Mouse (Mus musculus): ENCODE results near the gene Tnpo1. TPM values are rescaled to one million over a fixed set of nuclear protein-coding genes. Genes with fewer than 3 reads are reported as not detected.

Gene Tnpo1
- polyA plus RNA-seq, 1 experiment from 2014 or later = 73.3 TPM

GRCm38 (mm10) chr13:98883774-98884173, 42.4 kb downstream of the Tnpo1 start:
- Histone ChIP-seq H3K9me3 (no peaks in the 10 kb centered on the region), H3K27me3 (no peaks in the 10 kb centered on the region), H3K36me3 (peaks cover 73% of the 10 kb centered on the region), H3K4me1 (no peaks in the 10 kb centered on the region), H3K4me3 (no peak overlapping the region), H3K4me2 (replicated peaks) (no peak overlapping the region), H3K9ac (no peak overlapping the region), H3K27ac (no peak overlapping the region)
- no peak for ATAC-seq (ENCODE audit: insufficient number of reproducible peaks, insufficient read depth, low FRiP score, low TSS enrichment)
- 92% methylated on average over 5 of the region's 5 CpGs for WGBS

GRCm38 (mm10) chr13:98881991-98882390, 44.2 kb downstream of the Tnpo1 start:
- H3K27ac ChIP-seq = no peak overlapping the region
- 77% methylated on average over 1 of the region's 1 CpGs for WGBS
- H3K9ac ChIP-seq = no peak overlapping the region
- no peak overlapping the region for H3K4me3 ChIP-seq
- no peaks in the 10 kb centered on the region for H3K9me3 ChIP-seq
- peaks cover 79% of the 10 kb centered on the region for H3K36me3 ChIP-seq
- H3K27me3 ChIP-seq = no peaks in the 10 kb centered on the region
- H3K4me1 ChIP-seq = no peaks in the 10 kb centered on the region
- H3K4me2 ChIP-seq (replicated peaks) = no peak overlapping the region
- no peak for ATAC-seq (ENCODE audit: insufficient number of reproducible peaks, insufficient read depth, low FRiP score, low TSS enrichment)

- H3K4me2 ChIP-seq (replicated peaks) = no peak overlapping the region
- ATAC-seq (ENCODE audit: insufficient number of reproducible peaks, insufficient read depth, low FRiP score, low TSS enrichment) = no peak
- H3K4me3 ChIP-seq = no peak overlapping the region
- no peak overlapping the region for H3K27ac ChIP-seq
- no peak overlapping the region for H3K9ac ChIP-seq
- H3K4me1 ChIP-seq = no peaks in the 10 kb centered on the region
- H3K9me3 ChIP-seq = no peaks in the 10 kb centered on the region
- no peaks in the 10 kb centered on the region for H3K27me3 ChIP-seq
- WGBS = 62% methylated on average over 2 of the region's 2 CpGs
- H3K36me3 ChIP-seq = peaks cover 68% of the 10 kb centered on the region
Measured at GRCm38 (mm10) chr13:98880336-98880735, 45.8 kb downstream of the Tnpo1 start.

GRCm38 (mm10) chr13:98879422-98879821, 46.8 kb downstream of the Tnpo1 start:
- Histone ChIP-seq H3K36me3 (peaks cover 66% of the 10 kb centered on the region), H3K4me2 (replicated peaks) (no peak overlapping the region), H3K27me3 (no peaks in the 10 kb centered on the region), H3K9me3 (no peaks in the 10 kb centered on the region), H3K9ac (no peak overlapping the region), H3K4me1 (no peaks in the 10 kb centered on the region), H3K4me3 (no peak overlapping the region), H3K27ac (no peak overlapping the region)
- WGBS = 93% methylated on average over 6 of the region's 6 CpGs
- ATAC-seq (ENCODE audit: insufficient number of reproducible peaks, insufficient read depth, low FRiP score, low TSS enrichment) = no peak

GRCm38 (mm10) chr13:98877165-98877564, 49.0 kb downstream of the Tnpo1 start:
- H3K4me2 ChIP-seq (replicated peaks) = no peak overlapping the region
- no peak overlapping the region for H3K4me3 ChIP-seq
- no peaks in the 10 kb centered on the region for H3K4me1 ChIP-seq
- H3K27me3 ChIP-seq = no peaks in the 10 kb centered on the region
- H3K27ac ChIP-seq = no peak overlapping the region
- WGBS = 90% methylated on average over 2 of the region's 2 CpGs
- no peak for ATAC-seq (ENCODE audit: insufficient number of reproducible peaks, insufficient read depth, low FRiP score, low TSS enrichment)
- no peak overlapping the region for H3K9ac ChIP-seq
- H3K36me3 ChIP-seq = peaks cover 65% of the 10 kb centered on the region
- H3K9me3 ChIP-seq = no peaks in the 10 kb centered on the region

GRCm38 (mm10) chr13:98874727-98875126, 51.5 kb downstream of the Tnpo1 start:
- H3K9me3 ChIP-seq = no peaks in the 10 kb centered on the region
- no peaks in the 10 kb centered on the region for H3K4me1 ChIP-seq
- no peak overlapping the region for H3K9ac ChIP-seq
- 89% methylated on average over 3 of the region's 3 CpGs for WGBS
- peaks cover 78% of the 10 kb centered on the region for H3K36me3 ChIP-seq
- no peaks in the 10 kb centered on the region for H3K27me3 ChIP-seq
- no peak overlapping the region for H3K4me2 ChIP-seq (replicated peaks)
- no peak for ATAC-seq (ENCODE audit: insufficient number of reproducible peaks, insufficient read depth, low FRiP score, low TSS enrichment)
- no peak overlapping the region for H3K27ac ChIP-seq
- no peak overlapping the region for H3K4me3 ChIP-seq

- Histone ChIP-seq H3K27ac (no peak overlapping the region), H3K9me3 (no peaks in the 10 kb centered on the region), H3K4me1 (no peaks in the 10 kb centered on the region), H3K36me3 (peaks cover 80% of the 10 kb centered on the region), H3K4me3 (no peak overlapping the region), H3K27me3 (no peaks in the 10 kb centered on the region), H3K4me2 (replicated peaks) (no peak overlapping the region), H3K9ac (no peak overlapping the region)
- ATAC-seq (ENCODE audit: insufficient number of reproducible peaks, insufficient read depth, low FRiP score, low TSS enrichment) = no peak
- WGBS = 89% methylated on average over 7 of the region's 7 CpGs
Measured at GRCm38 (mm10) chr13:98872273-98872847, 53.8 kb downstream of the Tnpo1 start.

- Histone ChIP-seq H3K27me3 (no peaks in the 10 kb centered on the region), H3K9me3 (no peaks in the 10 kb centered on the region), H3K9ac (no peak overlapping the region), H3K4me2 (replicated peaks) (no peak overlapping the region), H3K4me3 (no peak overlapping the region), H3K36me3 (peaks cover 84% of the 10 kb centered on the region), H3K4me1 (no peaks in the 10 kb centered on the region), H3K27ac (no peak overlapping the region)
- WGBS = 76% methylated on average over 1 of the region's 1 CpGs
- ATAC-seq (ENCODE audit: insufficient number of reproducible peaks, insufficient read depth, low FRiP score, low TSS enrichment) = no peak
Measured at GRCm38 (mm10) chr13:98871263-98871662, 54.9 kb downstream of the Tnpo1 start.

- Histone ChIP-seq H3K4me2 (replicated peaks) (no peak overlapping the region), H3K4me1 (no peaks in the 10 kb centered on the region), H3K36me3 (peaks cover 86% of the 10 kb centered on the region), H3K9ac (no peak overlapping the region), H3K9me3 (no peaks in the 10 kb centered on the region), H3K4me3 (no peak overlapping the region), H3K27ac (no peak overlapping the region), H3K27me3 (no peaks in the 10 kb centered on the region)
- WGBS = 88% methylated on average over 9 of the region's 9 CpGs
- no peak for ATAC-seq (ENCODE audit: insufficient number of reproducible peaks, insufficient read depth, low FRiP score, low TSS enrichment)
Measured at GRCm38 (mm10) chr13:98868236-98868923, 57.8 kb downstream of the Tnpo1 start.

- Histone ChIP-seq H3K4me3 (no peak overlapping the region), H3K27me3 (no peaks in the 10 kb centered on the region), H3K27ac (no peak overlapping the region), H3K9me3 (no peaks in the 10 kb centered on the region), H3K4me1 (no peaks in the 10 kb centered on the region), H3K36me3 (peaks cover 87% of the 10 kb centered on the region), H3K4me2 (replicated peaks) (no peak overlapping the region), H3K9ac (no peak overlapping the region)
- WGBS = 59% methylated on average over 2 of the region's 2 CpGs
- ATAC-seq (ENCODE audit: insufficient number of reproducible peaks, insufficient read depth, low FRiP score, low TSS enrichment) = no peak
Measured at GRCm38 (mm10) chr13:98867810-98868209, 58.4 kb downstream of the Tnpo1 start.

GRCm38 (mm10) chr13:98855291-98855690, 70.9 kb downstream of the Tnpo1 start:
- Histone ChIP-seq H3K4me3 (no peak overlapping the region), H3K9me3 (no peaks in the 10 kb centered on the region), H3K4me2 (replicated peaks) (no peak overlapping the region), H3K27me3 (no peaks in the 10 kb centered on the region), H3K36me3 (peaks cover 69% of the 10 kb centered on the region), H3K9ac (no peak overlapping the region), H3K27ac (no peak overlapping the region), H3K4me1 (no peaks in the 10 kb centered on the region)
- no peak for ATAC-seq (ENCODE audit: insufficient number of reproducible peaks, insufficient read depth, low FRiP score, low TSS enrichment)
- WGBS = 91% methylated on average over 8 of the region's 8 CpGs

- WGBS = 79% methylated on average over 1 of the region's 1 CpGs
- Histone ChIP-seq H3K4me2 (replicated peaks) (no peak overlapping the region), H3K27ac (no peak overlapping the region), H3K9ac (no peak overlapping the region), H3K4me3 (no peak overlapping the region), H3K4me1 (no peaks in the 10 kb centered on the region), H3K36me3 (peaks cover 38% of the 10 kb centered on the region), H3K9me3 (no peaks in the 10 kb centered on the region), H3K27me3 (no peaks in the 10 kb centered on the region)
- no peak for ATAC-seq (ENCODE audit: insufficient number of reproducible peaks, insufficient read depth, low FRiP score, low TSS enrichment)
Measured at GRCm38 (mm10) chr13:98845794-98846193, 80.4 kb downstream of the Tnpo1 start.

Data from embryonic facial prominence, embryonic 12.5 days (tissue).